Mouse (Mus musculus): Measurements from ENCODE around the gene Ssbp4. TPM values are rescaled to one million over a fixed set of nuclear protein-coding genes. Genes with fewer than 3 reads are reported as not detected.

The Ssbp4 gene
- polyA plus RNA-seq (2015; fragmentation: Nextera tagmentation; extraction: Ambion mirVana), result 111 and 122 TPM in 2 replicates

DNA sequence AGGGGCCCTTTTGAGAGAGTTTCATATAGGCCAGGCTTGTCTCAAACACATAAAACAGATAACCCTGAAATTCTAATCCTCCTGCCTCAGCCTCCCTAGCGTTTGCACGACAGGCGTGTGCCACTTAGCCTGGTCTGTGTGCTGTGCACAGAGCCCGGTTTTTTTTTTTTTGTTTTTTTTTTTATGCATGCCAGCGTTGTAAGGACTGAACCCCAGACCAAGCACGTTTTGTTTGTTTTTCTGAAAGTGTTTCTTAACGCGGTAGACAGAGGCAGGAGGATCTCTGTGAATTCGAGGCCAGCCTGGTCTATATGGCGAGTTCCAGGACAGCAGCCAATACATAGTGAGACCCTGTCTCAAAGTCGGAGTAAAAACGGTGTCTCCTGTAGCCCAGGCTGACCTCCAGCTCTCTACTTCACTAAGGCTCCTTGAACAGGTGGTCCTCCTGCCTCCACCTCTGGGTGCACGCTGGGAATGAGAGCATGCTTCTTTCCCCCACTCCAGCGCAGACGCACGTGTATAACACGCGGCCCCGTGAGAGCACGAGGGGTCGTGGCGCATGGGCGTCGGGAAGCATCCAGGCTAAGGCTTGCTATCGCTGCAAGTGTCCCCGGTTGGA lies at the start of gene Ssbp4:
TSS of gene Ssbp4 (minus strand) at position 124 of the 619 bp plus-strand sequence.
- Histone ChIP-seq H3K36me3 (no peaks in the 10 kb centered on the region), H3K27me3 (no peaks in the 10 kb centered on the region), H3K27ac (peak within 1 kb of the TSS; percentile 100), H3K4me1 (peaks cover 47% of the 10 kb centered on the region), H3K9me3 (no peaks in the 10 kb centered on the region), H3K4me2 (peak within 1 kb of the TSS; percentile 95), H3K4me3 (peak within 1 kb of the TSS; percentile 79), H3K9ac (peak within 1 kb of the TSS; percentile 93)
- WGBS, result 5% methylated on average over 26 of the region's 26 CpGs
- 0 out of 2 replicates have a peak, but pooled peaks have one; percentile 0 for ATAC-seq (ENCODE audit: borderline replicate concordance, extremely low read depth, low FRiP score, low TSS enrichment)

DNA sequence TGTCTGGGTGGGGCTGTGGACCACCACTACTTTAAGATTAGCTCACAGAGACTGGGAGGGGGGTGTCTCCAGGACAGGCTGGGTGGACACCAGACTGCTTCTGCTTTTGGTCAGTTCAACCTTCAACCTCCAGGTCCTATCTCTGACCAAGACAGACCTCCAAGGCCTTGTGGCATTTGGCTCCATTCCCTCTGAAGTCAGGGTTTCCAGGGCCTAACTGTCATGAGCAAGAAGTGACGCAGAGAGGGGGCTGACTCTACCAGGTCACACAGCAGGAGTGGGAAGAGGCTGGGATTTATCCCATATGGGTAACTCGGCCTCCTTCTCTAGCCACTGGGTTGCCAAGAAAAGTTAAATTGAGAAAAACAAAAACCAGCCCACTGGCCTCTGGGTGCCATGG lies 49.1 kb upstream of the Ssbp4 start:
- Histone ChIP-seq H3K36me3 (peaks cover 21% of the 10 kb centered on the region), H3K9ac (no peak overlapping the region; the same call in 1 of the 2 replicates), H3K27me3 (no peaks in the 10 kb centered on the region), H3K27ac (no peak overlapping the region), H3K4me2 (peak overlapping the region; percentile 86), H3K9me3 (no peaks in the 10 kb centered on the region), H3K4me3 (no peak overlapping the region), H3K4me1 (peaks cover 24% of the 10 kb centered on the region)
- 85% methylated on average over 2 of the region's 2 CpGs for WGBS
- ATAC-seq (ENCODE audit: borderline replicate concordance, extremely low read depth, low FRiP score, low TSS enrichment), result no peak

DNA sequence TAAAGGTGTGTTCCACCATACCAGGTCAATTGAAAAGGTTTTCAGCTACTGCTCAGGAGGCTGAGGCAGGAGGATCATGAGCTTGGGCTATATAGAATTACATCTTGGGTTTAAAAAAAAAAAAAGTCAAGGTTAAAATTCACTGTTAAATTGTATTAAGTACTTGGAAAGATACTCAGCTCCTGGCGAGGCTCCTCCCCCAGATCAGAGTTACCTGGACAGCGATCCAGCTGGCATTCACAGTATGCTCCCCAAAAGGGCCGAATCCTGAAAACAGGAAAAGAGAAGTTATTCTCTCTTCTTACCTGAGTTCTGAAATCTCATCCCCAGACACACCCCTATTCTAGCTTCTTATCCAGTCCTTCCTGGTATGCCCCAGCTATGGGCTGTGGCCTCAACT lies 48.5 kb upstream of the Ssbp4 start:
- 93% methylated on average over 3 of the region's 3 CpGs for WGBS
- no peak overlapping the region for H3K4me2 ChIP-seq
- peaks cover 24% of the 10 kb centered on the region for H3K4me1 ChIP-seq
- no peak overlapping the region for H3K27ac ChIP-seq
- H3K9me3 ChIP-seq, result no peaks in the 10 kb centered on the region
- H3K4me3 ChIP-seq, result no peak overlapping the region
- H3K27me3 ChIP-seq, result no peaks in the 10 kb centered on the region
- no peak overlapping the region; the same call in 1 of the 2 replicates for H3K9ac ChIP-seq
- no peak for ATAC-seq (ENCODE audit: borderline replicate concordance, extremely low read depth, low FRiP score, low TSS enrichment)
- peaks cover 21% of the 10 kb centered on the region for H3K36me3 ChIP-seq

DNA sequence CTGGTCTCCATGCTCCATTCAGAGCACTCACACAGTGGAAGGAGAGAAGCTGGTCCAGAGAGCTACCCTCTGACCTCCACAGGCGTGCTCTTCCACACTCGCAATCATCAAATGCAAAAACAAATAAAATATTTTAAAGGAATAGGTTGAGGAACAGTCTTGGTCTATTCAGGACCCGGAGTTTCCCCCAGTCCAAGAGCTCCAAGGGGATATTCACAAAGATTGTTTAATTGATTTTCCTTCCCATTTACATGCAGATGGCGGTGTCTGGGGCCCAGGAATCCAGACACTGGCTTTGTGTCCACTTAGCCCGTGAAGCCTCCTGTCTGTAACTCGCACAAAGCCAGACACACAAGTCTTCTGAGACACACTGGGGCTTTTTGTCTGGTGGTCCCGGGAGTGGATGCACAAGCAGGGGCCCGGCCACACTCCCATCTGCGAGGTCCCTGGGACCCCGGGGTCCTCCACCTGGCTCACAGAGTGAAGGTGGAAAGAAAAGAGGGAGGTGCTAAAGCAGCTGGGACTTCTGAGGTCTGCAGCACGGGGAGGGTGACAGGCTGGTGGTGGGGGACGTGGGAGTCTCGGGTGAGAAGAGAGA lies 47.6 kb upstream of the Ssbp4 start:
- no peak overlapping the region for H3K27ac ChIP-seq
- WGBS, result 74% methylated on average over 13 of the region's 13 CpGs
- peaks cover 29% of the 10 kb centered on the region for H3K36me3 ChIP-seq

DNA sequence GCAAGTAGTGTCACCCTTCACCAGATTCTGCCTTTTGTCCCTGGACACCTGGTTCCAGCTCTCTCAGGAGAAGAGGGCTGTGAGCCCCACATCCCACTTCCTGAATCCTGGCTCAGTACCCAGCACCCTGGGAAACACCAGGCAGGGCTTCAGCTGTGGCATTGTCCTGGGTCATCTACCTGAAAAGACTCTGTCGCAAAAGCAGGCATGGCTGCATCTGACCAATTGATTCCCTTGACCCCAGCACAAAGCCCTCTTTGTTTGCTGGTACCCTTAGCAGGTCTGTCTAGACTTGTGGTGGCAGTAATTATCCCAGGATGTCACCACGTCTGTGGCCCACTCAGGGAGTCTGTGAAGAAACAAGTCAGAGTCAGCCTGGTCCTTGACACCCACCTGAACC lies 46.8 kb upstream of the Ssbp4 start:
- Histone ChIP-seq H3K9me3 (no peaks in the 10 kb centered on the region), H3K4me1 (peaks cover 22% of the 10 kb centered on the region), H3K4me2 (no peak overlapping the region), H3K27me3 (no peaks in the 10 kb centered on the region), H3K27ac (no peak overlapping the region), H3K36me3 (peaks cover 37% of the 10 kb centered on the region), H3K9ac (no peak overlapping the region), H3K4me3 (no peak overlapping the region)
- no peak for ATAC-seq (ENCODE audit: borderline replicate concordance, extremely low read depth, low FRiP score, low TSS enrichment)
- WGBS, result 56% methylated on average over 2 of the region's 2 CpGs

More for the DNA sequence above, 47.6 kb upstream of the Ssbp4 start:
- Histone ChIP-seq H3K27me3 (no peaks in the 10 kb centered on the region), H3K4me3 (no peak overlapping the region), H3K4me2 (no peak overlapping the region), H3K9ac (no peak overlapping the region), H3K9me3 (no peaks in the 10 kb centered on the region), H3K4me1 (peaks cover 24% of the 10 kb centered on the region)
- no peak for ATAC-seq (ENCODE audit: borderline replicate concordance, extremely low read depth, low FRiP score, low TSS enrichment)

DNA sequence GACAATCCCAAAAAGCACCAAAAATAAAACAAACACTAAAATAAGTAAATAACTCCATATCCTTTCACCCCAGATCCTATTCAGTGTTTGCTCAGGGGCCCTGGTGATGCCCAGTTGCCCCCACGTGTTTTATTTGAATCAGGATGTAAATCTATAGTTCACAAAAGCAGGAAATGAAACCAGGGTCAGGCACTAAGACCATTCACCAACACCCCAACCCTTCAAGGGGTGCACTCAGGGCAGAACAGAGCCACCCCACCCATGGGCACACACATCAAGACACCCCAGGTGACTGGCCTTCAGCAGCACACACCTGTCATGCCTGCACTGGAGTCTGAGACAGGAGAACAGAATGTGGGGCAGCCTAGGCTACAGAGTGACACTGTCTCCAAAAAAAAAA lies 45.4 kb upstream of the Ssbp4 start:
- Histone ChIP-seq H3K4me3 (no peak overlapping the region), H3K9me3 (no peaks in the 10 kb centered on the region), H3K36me3 (peaks cover 38% of the 10 kb centered on the region), H3K4me2 (no peak overlapping the region), H3K4me1 (peaks cover 27% of the 10 kb centered on the region), H3K9ac (no peak overlapping the region), H3K27me3 (no peaks in the 10 kb centered on the region), H3K27ac (no peak overlapping the region)
- WGBS, result 52% methylated on average over 1 of the region's 1 CpGs
- ATAC-seq (ENCODE audit: borderline replicate concordance, extremely low read depth, low FRiP score, low TSS enrichment), result no peak

DNA sequence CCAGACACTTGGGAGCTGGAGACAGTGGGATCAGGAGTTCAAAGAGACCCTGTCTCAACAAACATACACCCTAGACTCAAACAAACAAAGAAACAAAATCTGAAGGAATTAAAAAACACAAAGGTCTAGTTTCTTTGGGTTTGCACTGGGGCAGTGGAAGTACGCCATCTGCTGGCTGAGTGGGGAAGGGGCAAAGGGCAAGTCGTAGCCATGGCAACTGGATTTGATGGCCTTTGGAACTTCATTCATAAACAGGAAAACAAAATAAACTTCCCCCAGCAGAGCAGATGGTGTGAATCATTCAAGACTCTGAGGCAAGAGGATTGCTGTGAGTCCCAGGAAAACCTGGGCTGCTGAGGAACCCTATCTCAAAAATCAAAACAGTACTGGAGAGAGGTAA lies 44.6 kb upstream of the Ssbp4 start:
- no peak for ATAC-seq (ENCODE audit: borderline replicate concordance, extremely low read depth, low FRiP score, low TSS enrichment)
- no peak overlapping the region for H3K4me3 ChIP-seq
- H3K27ac ChIP-seq, result no peak overlapping the region
- 47% methylated on average over 2 of the region's 2 CpGs for WGBS
- H3K9ac ChIP-seq, result no peak overlapping the region
- H3K9me3 ChIP-seq, result no peaks in the 10 kb centered on the region
- H3K27me3 ChIP-seq, result no peaks in the 10 kb centered on the region
- peaks cover 38% of the 10 kb centered on the region for H3K36me3 ChIP-seq
- H3K4me1 ChIP-seq, result peaks cover 26% of the 10 kb centered on the region
- no peak overlapping the region for H3K4me2 ChIP-seq

DNA sequence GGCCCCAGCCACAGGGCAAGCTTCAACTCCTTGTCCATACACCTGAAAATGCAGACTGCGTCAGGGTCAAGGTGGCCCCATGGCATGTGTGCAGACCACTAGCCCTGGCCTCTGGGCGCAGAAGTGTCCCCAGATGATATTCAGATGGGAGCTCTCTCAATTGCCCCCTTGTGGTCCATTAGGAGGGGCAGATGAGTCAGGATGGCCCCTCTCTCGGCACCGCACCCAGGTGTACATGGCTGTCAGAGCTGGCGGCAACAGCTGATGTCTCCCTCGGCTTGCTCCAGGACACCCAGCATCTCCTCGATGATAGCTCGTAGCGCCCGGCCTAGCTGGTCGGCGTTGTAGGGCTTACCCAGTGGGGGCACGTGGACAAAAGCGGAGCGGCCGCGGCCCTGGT lies 41.7 kb upstream of the Ssbp4 start:
- no peaks in the 10 kb centered on the region for H3K9me3 ChIP-seq
- no peaks in the 10 kb centered on the region for H3K27me3 ChIP-seq
- no peak overlapping the region for H3K9ac ChIP-seq
- H3K4me3 ChIP-seq, result no peak overlapping the region
- no peak for ATAC-seq (ENCODE audit: borderline replicate concordance, extremely low read depth, low FRiP score, low TSS enrichment)
- peaks cover 28% of the 10 kb centered on the region for H3K36me3 ChIP-seq
- H3K4me2 ChIP-seq, result no peak overlapping the region
- peaks cover 46% of the 10 kb centered on the region for H3K4me1 ChIP-seq
- 93% methylated on average over 17 of the region's 17 CpGs for WGBS
- no peak overlapping the region for H3K27ac ChIP-seq

DNA sequence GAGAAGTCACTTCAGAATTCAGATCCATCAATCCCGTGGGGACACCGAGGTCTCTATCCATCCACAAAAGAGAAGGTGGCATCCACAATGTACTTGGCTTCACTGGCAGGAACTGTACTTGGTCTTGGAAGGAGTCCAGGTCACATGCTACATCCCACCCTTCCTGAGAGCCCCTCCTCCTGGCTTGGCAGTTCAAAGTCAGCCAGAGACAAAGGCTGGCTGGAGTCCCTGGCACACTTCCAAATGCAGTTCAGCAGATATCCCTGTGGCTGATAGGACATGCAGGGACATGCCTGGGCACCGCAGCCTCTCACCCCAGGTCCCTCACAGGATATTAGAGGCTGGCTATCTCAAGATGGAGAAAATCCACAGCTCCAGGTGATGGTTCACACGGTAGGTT lies 40.7 kb upstream of the Ssbp4 start:
- peaks cover 48% of the 10 kb centered on the region for H3K4me1 ChIP-seq
- H3K27ac ChIP-seq, result peak overlapping the region; percentile 78
- H3K4me2 ChIP-seq, result no peak overlapping the region
- no peaks in the 10 kb centered on the region for H3K27me3 ChIP-seq
- 11% methylated on average over 4 of the region's 4 CpGs for WGBS
- H3K4me3 ChIP-seq, result no peak overlapping the region
- peak; percentile 68 for ATAC-seq (ENCODE audit: borderline replicate concordance, extremely low read depth, low FRiP score, low TSS enrichment)
- peaks cover 18% of the 10 kb centered on the region for H3K36me3 ChIP-seq
- no peaks in the 10 kb centered on the region for H3K9me3 ChIP-seq
- H3K9ac ChIP-seq, result no peak overlapping the region

DNA sequence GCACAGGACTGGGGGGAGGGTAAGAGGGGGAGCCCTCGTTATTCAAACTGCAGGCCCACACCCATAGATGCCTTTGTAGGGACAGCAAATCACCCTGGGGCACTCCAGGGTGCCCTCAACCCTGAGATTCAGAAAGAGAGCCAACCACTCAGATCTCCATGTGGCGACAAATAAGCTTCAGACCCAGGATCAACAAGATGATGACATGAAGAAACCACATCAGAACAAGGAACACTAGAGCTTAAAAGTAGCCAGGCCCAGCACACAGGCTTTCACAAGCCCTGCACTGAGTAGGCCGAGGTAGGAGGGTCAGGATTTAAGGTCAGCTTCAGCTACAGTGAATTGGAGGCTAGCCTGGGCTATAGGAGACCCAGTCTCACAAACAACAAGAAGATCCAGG lies 40.2 kb upstream of the Ssbp4 start:
- no peaks in the 10 kb centered on the region for H3K27me3 ChIP-seq
- 0 out of 2 replicates have a peak, but pooled peaks have one; percentile 5 for ATAC-seq (ENCODE audit: borderline replicate concordance, extremely low read depth, low FRiP score, low TSS enrichment)
- peak overlapping the region; percentile 78 for H3K27ac ChIP-seq
- H3K4me3 ChIP-seq, result no peak overlapping the region
- H3K4me1 ChIP-seq, result peaks cover 48% of the 10 kb centered on the region
- H3K9ac ChIP-seq, result no peak overlapping the region
- 48% methylated on average over 3 of the region's 3 CpGs for WGBS
- H3K9me3 ChIP-seq, result no peaks in the 10 kb centered on the region
- H3K36me3 ChIP-seq, result peaks cover 17% of the 10 kb centered on the region
- no peak overlapping the region for H3K4me2 ChIP-seq

DNA sequence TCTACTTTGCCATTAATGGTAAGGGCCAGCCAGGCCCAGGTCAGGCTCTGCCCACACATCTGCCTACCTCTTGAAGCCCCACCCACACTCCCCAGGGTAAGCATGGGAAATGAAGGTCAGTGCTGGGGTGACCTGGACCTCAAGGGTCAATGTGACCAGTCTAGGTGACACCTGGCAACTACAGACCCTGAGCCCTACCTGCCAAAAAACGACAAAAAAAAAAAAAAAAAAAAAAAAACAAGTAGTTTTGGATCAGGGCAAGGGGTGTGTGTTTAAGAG lies 39.4 kb upstream of the Ssbp4 start:
- Histone ChIP-seq H3K9ac (no peak overlapping the region), H3K27me3 (no peaks in the 10 kb centered on the region), H3K4me1 (peaks cover 45% of the 10 kb centered on the region), H3K36me3 (peaks cover 17% of the 10 kb centered on the region), H3K4me2 (no peak overlapping the region), H3K27ac (no peak overlapping the region; the same call in 1 of the 2 replicates), H3K4me3 (no peak overlapping the region), H3K9me3 (no peaks in the 10 kb centered on the region)
- WGBS, result 17% methylated on average over 1 of the region's 1 CpGs
- no peak for ATAC-seq (ENCODE audit: borderline replicate concordance, extremely low read depth, low FRiP score, low TSS enrichment)

DNA sequence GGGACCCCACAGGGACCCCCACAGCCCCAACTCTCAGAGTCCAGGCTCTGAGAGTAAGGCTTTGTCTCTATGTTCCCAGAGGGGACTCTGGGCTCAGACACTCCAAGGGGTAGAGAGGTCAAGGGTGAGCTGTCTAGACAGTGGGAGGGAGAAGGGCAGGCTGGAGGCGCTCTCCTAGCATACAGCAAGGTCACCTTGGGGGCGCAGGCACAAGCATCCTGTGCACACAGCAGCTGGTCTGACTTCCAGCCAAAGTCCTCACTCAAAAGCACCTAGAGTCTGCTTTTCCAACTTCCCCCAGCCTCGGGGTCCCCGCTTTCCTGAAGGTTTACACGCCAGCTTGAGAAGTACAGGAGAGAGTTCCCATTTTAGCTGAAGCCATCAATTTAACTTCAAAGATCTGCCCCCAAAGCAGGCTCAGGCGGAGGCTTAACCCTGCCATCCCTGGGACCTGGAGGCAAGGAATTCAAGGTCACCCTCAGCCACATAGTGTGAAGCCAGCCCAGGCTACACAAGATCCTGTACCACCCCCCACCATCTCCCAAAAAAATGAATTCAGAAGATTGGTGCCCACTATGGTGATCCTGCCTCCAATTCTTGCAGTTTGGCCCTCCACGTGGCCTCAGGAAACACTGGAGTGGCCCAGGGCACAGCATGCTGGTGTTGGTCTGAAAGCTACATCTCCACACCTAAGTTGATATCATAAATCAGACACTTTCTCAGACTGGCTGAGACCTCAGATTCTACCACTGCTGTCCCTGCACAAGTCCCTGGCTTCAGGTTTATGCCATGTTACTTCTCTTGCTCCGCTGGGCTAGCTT lies 38.9 kb upstream of the Ssbp4 start:
- peaks cover 45% of the 10 kb centered on the region for H3K4me1 ChIP-seq
- H3K27ac ChIP-seq, result no peak overlapping the region; the same call in 1 of the 2 replicates
- ATAC-seq (ENCODE audit: borderline replicate concordance, extremely low read depth, low FRiP score, low TSS enrichment), result no peak

More for the DNA sequence above, 38.9 kb upstream of the Ssbp4 start:
- 52% methylated on average over 8 of the region's 8 CpGs for WGBS
- no peak overlapping the region for H3K4me3 ChIP-seq
- H3K4me2 ChIP-seq, result no peak overlapping the region
- no peak overlapping the region for H3K9ac ChIP-seq
- no peaks in the 10 kb centered on the region for H3K27me3 ChIP-seq
- no peaks in the 10 kb centered on the region for H3K9me3 ChIP-seq
- H3K36me3 ChIP-seq, result peaks cover 17% of the 10 kb centered on the region

All from lung, embryonic 15.5 days (tissue).